Mouse (Mus musculus) B cell, adult 2 months (primary cell): ENCODE results near the gene Cc2d1a.

Experiments
- DNase-seq, 2 experiments: peaks; one replicate each; pipeline ENCODE4 v3.0.0; 2022

Gene Cc2d1a

GRCm38 (mm10) chr8:84103601-84104000 is 44.1 kb downstream of the Cc2d1a start:
- no peak for DNase-seq

- no peak for DNase-seq
Observed at GRCm38 (mm10) chr8:84101476-84102270, 46.1 kb downstream of the Cc2d1a start.

DNA sequence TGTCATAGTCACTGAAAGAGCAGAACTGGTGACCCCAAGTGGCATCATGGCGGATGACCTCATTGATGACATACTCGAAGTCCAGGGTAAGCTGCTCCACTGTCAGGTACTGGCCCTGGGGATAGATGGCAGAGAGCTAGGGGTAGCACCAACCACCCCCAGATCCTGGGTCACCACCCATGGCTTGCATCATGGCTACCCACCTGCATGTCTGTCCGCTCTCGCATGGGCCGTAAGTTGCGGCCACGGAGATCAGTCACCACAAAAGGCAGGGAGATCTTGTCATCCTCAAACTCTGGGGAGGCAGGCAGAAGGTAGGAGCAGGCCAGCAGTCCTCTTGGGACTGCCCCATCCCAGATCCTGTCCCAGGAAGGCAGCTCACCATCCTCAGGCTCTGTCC is 49.4 kb downstream of the Cc2d1a start:
- no peak for DNase-seq

GRCm38 (mm10) chr8:84096061-84096460 is 51.7 kb downstream of the Cc2d1a start:
- no peak for DNase-seq

- no peak for DNase-seq
Observed at GRCm38 (mm10) chr8:84090585-84090984, 57.2 kb downstream of the Cc2d1a start.

DNA sequence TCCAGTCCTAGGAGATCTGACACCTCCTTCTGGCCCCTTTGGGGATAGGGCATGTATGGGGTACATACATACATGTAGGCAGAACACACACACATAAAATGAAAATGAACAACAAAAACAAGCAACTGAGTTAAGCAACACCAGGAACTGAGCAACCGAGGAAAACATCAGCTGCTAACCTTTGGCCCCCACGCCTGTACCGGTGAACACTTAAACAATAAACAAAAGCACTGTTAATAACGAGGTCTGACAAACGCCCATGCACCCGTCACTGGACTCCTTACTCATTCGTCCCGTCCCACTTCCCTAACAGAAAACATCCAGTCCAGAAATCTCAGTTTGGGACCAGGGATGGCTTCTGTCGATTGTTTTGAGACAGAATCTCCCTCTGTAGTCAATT is 58.5 kb downstream of the Cc2d1a start:
- DNase-seq, result no peak

GRCm38 (mm10) chr8:84087821-84088220 is 59.9 kb downstream of the Cc2d1a start:
- no peak for DNase-seq

DNA sequence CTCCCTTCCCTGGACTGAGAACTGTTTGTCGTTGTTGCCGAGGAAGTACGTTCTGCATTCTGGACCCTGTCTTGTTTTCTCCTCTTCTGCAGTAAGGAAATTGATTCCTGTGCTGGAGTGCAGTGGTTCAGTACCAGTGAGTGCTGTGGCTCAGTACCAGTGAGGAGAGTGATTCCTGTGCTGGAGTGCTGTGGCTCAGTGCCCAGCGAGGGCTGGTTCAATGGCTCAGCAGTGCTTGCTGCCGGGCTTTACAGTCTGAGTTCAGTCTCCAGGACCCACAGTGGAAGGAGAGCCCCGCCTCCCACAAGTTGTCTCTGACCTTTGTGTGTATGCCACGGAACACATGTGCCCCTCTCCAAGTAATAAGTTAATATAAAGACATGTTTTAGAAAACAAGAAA is 60.6 kb downstream of the Cc2d1a start:
- no peak for DNase-seq

DNA sequence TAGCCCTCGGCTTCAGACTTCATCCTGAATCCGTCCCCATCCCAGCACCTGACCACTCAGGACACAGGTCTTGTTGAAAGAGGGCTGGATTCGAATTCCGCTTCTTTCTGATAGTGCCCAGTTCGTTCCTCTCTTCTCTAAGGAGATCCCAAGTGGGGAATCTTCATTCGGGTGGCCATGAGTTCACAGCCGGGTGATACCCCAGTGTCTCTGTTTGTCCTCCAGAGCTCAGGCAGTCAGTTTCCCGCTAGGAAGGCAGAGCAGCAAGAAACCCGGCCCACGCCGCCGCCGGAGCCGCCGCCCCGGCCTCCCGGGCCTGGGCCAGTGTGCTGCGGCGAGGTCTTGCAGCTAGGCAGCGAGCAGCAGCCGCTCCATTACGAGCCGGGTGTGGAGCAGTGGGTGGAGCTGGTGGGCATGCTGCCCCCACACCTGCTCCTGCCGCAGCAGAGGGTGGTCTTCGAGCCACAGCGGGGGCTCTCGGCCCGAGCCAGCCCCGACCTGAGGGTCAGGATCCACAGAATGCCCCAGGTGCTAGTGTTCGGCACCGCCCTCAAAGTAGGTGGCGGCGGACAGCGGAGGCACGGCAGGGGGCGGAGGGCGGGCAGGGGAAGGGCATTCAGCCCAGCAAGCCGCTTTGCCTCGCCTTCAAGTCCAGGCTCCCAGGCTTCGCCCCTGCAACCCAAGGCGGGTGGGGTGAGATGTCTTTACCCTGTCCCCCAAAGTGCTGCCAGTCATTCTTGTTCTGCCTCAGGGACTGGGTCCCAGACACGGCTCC is 63.2 kb downstream of the Cc2d1a start:
- no peak for DNase-seq

DNA sequence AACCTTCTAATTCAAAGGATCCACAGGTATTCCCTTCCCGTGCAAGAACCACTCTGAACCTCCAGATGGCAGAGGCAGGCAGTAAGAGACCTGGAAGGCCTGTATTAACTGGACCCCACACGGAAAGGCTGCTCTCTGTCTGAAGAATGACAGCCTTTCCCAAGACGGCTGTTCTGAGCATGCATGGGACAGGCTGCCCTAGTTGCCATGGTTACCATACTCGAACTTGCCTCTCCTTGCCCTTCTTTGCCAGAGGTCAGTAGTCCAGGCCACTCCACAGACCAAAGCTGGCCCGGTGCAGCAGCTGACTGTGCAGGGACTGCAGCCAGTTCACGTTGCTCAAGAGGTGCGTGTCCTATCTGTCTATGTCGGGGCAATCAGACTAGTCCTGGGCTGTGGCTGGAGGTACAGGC is 63.9 kb downstream of the Cc2d1a start:
- DNase-seq, result no peak
